Mouse (Mus musculus) telencephalon, adult 2 months (tissue): ENCODE data around the gene Lef1.

Experiments used
- DNase-seq: peaks from one replicate; pipeline ENCODE4 v3.0.0-alpha.2; 2011; ENCODE audit warnings: low read depth, low spot score

Lef1 gene

DNA sequence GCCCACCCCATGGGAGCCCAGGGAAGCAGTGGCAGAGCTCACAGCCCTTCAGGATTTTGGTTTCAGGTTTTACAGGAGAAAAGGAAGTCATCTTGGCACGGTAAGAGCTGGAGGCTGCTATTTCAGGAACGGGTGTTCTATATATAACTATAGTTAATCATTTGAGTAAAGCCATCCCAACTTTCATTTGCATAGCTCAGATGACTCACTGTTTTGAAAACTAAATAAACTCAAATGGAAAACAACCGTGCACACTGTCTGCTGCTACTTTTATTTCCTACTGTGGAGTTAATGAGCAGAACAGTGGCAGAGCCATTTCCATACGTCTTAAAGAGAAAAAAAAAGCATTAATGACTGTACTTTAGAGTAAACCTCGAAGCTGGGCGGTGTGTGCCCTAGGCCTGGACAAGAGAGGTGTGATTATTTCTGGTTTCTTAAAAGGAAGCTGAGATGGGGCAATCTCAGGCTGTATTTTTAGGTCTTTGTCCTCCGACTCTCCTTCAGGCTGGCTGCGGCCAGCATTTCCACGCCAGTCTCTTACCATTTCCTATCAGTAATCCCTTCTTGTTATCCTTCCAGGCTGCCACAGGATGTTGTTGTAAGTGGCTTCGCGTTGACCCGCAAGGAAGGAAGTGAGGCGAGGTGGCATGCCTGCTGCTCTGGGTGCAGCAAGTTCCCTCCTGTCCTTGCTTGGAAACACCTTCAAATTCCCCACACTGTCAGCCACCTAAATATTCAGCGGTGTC, 29.2 kb downstream of the Lef1 start:
- DNase-seq: peak; percentile 19

DNA sequence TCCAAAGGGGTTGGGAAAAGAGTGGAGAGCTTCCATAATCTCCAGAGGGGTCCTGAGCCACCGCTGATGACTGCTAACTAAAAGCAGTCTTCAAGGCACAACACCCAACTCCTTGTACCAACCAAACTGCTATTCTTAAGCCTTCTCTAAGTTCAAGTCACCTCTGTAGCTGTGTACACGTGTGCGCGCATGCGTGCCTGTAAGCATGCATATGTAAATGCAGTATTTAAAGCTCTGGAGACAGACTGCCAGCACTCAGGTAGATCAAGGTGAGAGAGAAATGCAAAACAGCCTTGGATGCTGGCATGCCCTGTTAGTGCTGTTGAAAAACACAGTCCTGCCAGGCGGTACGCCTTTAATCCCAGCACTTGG, 29.8 kb downstream of the Lef1 start:
- DNase-seq: no peak

DNA sequence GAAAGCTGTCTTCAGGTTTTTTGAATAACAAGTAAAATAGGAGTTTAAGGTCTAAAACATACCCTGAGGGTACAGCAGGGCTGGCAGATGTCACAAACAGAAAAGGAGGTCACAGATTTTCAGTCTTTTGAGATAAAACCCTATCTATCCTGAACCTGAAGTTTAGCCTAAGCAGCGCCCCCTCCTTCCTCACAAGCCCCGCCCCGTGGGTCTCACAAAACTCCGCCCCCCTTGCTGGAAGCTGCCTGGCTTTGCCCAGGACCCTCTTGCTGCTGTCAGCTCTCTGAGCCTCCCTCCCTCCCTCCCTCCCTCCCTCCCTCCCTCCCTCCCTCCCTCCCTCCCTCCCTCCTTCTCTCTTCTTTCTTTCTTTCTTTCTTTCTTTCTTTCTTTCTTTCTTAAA, 31.3 kb downstream of the Lef1 start:
- no peak for DNase-seq

DNA sequence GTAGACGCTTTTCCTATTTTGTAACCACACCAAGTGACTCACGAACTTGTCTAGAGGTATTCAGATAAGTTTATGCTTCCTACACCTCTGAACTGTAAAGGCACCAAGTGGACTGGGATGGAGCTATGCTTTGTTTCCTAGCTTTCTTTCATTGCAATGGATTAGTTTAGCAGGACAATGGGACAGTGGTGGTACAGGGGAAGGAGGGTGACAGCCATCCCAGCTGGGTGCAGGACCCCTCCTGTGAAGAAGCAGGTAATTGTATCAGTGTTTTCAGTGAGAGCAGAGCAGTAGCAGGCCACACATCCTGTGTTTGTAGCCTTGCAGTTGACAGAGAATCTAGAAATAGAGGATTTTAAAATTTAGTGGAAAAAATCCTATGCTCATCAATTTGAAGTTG, 34.0 kb downstream of the Lef1 start:
- DNase-seq: no peak

DNA sequence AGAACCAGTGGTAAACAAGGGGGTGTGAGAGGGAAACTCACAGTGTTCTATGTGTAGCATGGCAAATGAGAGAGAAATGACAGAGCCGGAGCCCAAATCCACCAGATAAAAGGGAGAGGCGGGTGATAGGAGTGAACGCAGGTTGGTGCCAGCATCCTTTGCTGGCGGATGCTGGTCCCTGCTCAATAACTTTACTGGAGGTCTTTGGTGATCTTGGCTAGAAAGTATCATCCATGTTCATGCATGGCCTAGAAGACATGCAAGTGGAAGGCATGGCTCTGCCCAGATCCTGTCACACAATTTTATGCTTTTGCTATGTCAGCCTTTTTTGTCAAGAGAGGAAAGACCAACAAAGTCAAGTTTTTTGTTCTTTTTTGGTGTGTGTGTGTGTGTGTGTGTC, 42.6 kb downstream of the Lef1 start:
- no peak for DNase-seq

DNA sequence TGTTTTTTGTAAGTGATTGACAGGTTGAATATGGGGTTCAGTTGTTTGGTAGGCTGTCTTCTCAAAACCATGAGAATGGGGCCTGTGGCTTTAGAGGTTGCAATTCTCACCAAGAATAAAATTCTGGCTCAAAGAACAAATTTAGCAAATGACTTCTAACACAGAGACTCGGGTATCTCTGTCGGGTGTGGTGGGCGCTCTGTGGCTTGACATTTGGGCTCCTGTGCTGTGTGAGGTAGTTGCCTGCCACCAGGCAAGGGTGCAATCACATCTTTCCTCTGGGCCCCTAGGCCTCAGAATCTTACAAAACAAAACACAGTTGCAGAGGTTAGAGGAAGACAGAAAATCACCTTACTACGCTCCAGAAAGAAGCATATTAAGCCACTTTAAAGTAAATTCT, 43.6 kb downstream of the Lef1 start:
- no peak for DNase-seq

DNA sequence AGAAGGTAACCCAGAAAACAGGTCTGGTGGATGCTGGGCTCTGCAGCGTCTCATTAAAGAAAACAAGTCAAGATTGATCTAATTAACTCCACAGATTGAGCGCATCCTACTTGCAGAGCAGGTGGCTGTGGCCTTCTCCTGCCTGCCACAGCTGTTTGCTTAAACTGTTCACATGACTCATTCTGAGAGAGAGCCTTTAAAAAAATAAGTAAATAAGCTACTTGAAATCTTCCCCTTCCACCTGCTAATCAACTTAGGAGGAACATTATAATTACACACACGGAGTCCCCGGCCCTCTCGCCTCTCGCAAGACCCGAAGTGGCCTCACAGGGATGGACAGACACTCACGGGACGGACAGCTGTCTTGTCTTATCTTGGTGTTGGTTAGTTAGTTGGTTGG, 44.3 kb downstream of the Lef1 start:
- DNase-seq: no peak

DNA sequence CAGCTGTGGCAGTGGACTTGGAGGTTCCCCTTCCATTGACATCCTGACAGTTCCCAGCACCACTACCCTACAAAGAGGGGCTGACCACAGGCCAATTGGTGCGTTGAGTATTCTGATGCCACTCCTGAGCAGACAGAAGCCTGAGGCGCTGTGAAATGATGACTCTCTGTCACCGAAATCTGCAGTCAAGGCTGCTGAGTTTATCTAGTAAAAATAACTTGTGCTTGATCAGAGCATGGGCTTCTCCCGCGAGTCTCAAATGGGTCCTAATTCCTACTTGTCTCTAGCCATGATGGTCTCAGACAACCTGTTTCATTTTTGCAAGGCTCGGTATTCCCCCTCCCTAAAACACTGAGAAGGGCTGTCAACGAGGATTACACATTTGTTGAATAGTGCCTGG, 44.8 kb downstream of the Lef1 start:
- DNase-seq: no peak

DNA sequence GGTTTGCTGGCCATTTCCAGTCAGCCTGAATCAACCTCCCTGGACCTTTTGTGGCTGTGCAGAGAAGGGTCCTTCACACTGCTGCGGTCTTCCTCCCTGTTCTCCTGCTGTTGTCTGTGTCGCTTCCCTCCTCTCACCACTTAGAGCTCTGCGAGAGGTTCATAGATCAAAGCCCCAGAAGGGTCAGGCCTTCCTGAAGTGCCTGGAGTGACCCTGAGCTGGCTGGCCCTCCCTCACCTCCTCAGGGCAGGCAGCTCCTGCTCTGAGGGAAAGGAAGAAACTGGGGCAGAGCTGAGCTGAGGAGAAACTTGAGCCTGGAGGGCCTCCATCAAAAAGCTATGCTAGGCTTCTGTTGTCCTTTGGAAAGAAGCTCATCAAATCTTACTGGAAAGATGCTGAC, 45.4 kb downstream of the Lef1 start:
- no peak for DNase-seq

DNA sequence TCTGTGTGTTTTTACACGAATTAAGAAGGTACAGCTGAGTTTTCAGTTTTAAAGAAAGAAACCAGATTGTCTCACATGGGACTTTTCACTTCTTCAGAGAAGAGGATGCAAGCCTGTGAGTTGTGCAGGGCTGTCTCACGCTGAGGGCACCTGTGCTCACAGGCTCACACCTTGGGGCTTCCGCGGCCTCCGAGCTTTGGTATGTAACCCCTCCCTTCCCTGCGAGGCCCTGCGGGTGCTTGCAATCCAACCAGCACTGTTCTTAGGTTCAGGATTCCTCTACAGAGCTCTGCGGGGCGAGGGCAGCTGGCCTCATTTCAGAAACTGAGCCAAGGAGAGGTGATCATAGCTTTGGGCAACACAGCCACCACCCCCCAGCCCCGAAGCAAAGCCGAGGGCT, 46.1 kb downstream of the Lef1 start:
- no peak for DNase-seq

DNA sequence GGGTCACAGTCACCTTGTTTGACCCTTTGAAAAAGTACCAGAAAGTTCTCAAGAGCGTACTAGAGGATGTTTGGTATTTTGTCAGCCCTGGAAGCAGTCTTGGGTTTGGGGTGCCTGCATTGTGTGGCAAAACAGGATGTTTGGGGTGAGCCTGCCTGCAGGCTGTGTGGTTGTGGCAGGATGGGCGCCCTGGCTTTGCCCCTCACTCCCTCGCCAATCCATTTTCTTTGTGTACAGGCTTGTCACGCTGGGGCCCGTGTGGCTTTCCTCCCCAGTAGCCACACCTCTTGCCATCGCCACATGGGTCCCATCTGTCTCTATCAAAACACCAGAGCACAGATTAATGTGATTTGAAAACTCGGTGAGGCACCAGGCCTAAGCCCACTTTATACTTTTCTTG, 47.2 kb downstream of the Lef1 start:
- no peak for DNase-seq

DNA sequence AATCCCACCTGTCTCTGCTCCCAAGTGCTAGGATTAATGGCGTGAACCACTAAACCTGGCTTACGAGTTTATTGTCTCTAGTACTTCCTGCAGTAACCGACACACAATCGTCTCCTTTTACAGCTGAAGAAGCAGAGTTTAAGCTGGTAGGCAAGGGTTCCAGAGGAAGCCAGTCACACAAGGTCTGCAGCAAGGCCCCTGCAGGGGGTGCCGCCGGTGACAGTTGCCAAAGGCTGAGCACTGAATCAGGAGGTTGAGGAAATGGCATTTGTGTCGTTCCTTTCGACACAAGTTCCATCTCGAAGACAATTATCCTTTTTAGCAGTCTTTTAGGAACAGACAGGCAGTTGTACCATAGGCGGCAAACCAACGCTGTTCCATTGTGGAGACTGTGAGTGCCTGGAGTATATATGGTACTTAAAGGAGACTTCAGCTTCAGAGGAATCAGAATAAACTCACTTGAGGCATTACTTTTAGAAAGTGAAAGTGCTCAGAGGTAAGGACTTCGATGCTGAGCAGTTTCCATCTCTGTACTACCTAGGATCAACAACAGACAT, 49.0 kb downstream of the Lef1 start:
- no peak for DNase-seq

DNA sequence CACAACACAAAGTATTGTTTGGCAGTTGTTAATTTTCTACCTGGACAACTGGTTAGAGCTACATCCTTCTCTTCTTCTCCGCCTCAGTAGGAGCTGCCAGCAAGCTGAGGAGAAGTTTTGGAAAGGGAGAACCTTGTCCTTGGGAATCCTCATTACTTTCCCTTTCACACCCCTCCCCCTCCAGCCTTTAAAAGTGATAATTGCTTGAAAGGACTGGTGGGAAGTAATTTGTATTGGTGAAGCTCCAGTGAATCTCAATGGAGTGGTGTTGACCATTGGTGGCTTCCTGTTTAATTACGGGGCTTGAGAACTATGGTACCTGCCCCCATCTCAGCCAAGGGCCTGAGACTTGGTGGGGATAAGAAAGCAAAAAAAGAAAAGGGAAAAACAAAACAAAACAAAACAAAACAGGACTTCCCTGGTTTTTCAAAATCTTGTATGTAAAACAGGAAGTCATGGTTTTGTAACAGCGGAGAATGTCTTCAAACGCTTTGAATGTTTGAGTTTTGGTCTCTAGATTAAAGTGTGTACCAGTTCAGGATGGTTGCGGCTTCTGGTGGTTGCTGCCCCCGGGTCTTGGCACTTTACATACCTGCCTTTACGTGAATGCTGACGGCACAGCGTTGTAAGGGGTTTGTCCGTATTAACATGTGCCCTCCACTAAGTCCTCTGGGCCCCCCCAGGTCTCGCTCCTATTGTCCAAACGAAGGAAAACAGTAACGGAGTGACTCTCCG, 49.8 kb downstream of the Lef1 start:
- no peak for DNase-seq

DNA sequence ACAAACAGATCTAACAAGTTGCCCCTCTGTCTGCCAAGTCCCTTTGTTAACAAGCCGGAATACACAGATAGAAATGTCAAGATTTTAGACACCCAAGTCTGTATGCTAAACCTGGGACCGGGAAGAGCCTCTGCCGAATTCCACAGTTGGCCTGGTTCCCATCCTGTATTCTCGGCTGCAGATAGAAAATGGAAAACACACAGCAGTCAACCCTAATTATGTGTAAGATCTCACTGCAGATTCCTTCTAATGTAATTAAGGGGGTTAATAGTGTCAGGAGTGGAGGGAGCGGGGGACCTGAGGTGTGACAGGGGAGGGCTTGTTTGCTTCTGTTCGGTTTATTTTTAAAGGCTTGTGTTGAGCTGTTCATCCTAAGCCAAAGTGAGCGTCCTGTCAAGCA, 50.6 kb downstream of the Lef1 start:
- DNase-seq: no peak

DNA sequence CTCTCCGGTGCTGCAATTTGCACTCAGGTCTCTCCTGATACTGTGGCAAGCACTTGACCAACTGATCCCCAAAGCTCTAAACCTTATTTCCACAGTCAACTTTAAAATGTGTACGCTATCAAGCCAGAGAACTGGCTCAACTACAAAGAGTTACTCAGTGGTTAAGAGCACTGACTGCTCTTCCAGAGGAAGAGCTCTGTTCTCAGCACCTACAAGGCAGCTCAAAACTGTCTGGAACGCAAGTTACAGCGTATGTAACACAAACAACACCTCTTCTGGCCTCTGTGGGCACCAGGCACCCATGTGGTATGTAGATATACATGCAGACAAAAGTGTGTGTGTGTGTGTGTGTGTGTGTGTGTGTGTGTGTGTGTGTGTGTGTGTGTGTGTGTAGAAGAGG, 57.5 kb downstream of the Lef1 start:
- no peak for DNase-seq

DNA sequence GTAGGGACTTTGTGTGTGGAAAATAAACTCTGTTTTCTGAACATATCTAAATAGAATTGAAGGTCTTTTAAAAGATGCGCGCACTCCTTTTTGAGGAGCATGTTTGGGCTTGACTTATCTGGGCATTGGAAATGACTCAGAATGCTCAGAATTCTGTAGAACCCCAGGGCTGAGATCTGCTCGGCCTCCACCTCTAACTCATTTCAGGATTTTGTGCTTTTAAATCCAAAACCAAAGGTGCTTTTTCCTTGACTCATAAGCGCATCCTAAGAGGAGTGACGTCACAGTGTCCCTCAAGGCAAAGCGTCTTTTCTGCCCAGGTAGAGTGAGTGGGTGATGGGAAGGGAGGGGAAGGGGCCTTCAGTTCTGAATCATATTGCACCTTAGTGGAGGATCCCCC, 58.9 kb downstream of the Lef1 start:
- DNase-seq: no peak

DNA sequence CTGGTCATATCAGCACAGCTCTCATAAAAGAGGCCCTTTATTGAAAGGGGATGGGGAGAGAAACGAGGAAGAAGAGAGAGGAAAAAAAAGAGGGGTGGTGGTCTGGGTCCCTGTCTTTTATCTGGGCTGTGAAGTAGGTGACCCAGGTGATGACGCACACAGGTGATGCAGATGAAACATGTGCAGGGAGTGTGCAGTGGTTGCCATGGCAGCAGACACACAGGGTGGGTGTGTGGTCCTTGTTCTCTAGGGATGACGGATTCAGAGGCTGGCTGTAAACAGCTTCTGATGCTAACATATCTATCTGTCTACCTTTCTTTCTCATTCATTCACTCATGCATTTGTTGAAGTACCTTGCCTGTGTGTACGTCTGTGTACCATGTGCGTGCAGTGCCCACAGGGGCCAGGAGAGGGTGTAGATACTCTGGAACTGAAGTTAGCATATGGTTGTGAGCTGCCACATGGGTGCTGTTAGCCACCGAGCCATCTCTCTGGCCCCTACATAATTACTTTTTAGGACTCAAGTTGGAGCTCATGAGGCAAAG, 59.9 kb downstream of the Lef1 start:
- DNase-seq: no peak

DNA sequence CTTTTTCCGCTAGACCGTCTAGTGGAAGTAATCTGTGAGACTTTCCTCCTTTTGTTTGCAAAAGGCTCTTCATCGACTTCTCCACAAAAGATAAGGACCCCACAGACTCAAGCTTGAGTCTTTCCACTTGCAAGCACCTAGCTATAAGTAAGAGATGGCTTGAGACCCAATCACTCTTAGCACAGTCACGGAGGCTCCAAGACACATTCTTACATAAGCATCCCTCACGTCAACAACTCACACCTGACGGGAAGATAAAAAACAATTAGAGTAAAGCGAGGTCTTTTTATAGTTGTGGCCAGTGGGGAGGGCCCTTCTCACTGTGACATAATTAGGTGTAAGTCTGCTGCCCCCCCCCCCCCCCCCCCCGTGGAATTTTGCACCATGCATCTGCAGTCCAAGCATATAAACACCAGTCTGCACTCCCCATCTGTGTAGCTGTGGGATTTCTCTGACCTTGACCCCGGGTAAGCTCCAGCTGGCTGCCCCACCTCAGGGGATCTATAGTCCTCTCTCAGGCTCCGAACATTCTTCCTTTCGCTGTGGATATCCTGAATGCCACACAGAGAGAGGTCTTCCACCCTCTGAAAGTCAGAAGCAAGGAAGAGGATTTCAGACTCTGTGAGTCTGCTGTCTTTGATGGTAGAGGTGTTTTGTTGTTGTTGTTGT, 61.2 kb downstream of the Lef1 start:
- no peak for DNase-seq

DNA sequence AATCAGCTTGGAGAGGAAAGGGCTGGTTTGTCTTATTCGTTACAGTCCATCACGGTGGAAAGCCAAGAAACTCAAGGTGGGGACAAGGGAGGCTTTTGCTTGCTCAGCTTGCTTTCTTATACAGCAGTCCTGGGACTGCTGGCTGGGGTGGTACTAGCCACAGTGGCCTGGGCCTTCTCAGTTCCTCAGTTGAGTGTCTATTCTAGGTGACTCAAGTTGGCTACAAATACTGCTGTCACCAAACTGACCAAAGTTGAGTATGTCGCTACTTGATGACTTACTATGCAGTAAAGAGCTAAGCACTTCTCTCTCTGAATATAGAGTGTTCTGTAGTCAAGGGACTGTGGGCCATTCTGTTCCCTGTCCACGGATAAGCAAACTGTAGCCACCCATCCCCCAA, 62.0 kb downstream of the Lef1 start:
- no peak for DNase-seq

DNA sequence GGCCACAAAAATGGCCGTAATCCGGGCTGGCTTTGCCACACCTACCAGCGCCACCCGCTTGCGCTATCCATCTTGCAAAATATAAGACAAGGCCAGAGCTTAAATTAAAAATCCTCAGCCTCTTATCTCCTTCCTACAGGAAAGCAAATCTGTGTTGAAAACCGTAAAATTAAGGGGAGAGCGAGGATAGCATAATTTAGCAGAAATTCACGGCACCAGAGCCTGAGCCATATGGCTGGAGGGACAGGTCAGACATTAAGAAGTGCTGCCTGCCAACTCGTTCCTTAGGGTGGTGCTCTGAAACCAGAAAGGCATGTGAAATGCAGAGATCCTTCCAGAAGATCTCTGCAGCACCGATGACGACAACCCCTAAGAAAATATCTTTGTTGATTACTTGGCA, 70.7 kb downstream of the Lef1 start:
- no peak for DNase-seq

DNA sequence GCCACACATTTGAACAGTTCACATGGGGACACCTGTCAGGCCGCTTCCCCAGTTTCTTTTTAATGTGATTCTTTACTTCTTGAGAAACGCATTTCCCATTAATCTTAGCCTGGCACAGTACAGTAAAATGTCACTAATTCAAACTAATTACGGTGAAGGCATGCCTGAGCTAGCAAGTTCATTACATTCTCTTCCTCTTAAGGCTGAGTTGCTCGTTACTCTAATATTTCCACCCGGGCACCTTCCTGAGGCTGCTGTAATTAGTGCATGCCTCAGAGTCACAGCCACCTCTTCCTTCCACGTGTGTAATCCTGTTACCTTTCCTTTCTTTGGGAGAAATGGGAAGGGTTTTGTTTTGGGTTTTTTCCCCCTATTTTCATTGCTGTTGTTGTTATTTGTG, 71.9 kb downstream of the Lef1 start:
- DNase-seq: no peak

DNA sequence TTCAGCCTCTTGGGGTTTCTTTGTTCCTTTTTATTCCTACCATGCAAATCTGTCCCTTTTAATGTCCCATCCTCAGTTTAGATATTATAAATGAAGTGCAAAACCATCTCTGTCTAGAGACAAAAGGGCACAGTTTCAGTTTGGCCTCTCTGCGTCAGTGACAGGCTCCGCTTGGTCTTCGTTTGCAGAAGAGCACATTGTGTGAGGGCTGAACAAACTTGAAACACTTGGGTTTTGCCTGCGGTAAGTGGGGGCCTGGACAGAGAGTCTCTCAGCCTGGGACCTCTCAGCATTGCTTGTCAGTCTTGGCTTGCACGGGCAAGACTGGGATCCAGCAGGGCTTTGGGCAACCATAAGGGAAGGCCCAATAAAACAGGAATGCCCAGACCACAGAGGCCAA, 75.9 kb downstream of the Lef1 start:
- DNase-seq: no peak
